Mouse (Mus musculus): ENCODE results near the gene Mrgprh.

DNA sequence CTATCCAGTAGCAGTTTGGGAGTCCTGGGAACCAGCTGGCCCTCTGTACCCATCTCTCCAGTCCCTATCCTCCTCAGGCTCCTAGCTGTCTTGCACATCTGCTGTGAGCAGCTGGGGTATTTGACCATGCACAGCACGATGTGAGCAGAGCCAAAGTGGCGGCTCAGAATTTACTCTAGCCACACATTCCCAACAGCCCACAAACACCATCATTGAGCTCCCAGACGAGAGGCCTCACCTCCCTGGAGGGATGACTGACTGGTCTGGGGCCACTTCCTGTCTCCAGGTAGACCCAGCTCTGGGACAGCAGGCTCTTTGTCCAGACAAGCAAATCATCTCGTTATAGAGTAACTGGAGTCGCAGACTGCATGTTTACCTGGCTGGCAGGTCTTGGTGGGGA lies 30.0 kb upstream of the Mrgprh start:
- TF ChIP-seq POLR2A (IDR thresholded peaks at IDR 0.05; ENCODE audit: extremely low read depth, insufficient read depth, low read length) (no peak), CTCF (IDR thresholded peaks at IDR 0.05; ENCODE audit: extremely low read depth, insufficient read depth, low read length) (no peak)
